Mouse (Mus musculus) megakaryocyte, embryonic 14.5 days (primary cell): ENCODE results near the gene Gpr84. TPM values are rescaled to one million over a fixed set of nuclear protein-coding genes. Genes with fewer than 3 reads are reported as not detected.

Source experiments
- H3K27me3 ChIP-seq: replicated peaks from 2 replicates; pipeline ENCODE3; 2012; ENCODE audit warnings: inconsistent platforms
- H3K36me3 ChIP-seq: replicated peaks from 2 replicates; pipeline ENCODE3; 2012; ENCODE audit warnings: low read length, inconsistent platforms, mixed read lengths
- H3K4me1 ChIP-seq: 2 replicates; pipeline ENCODE4 v1.6.1; 2012; ENCODE audit warnings: inconsistent platforms
- H3K4me3 ChIP-seq: replicated peaks from 2 replicates; pipeline ENCODE3; 2012; ENCODE audit warnings: moderate library complexity, mild to moderate bottlenecking, inconsistent platforms
- H3K9me3 ChIP-seq: 2 replicates; pipeline ENCODE4 v1.6.1; 2012; ENCODE audit warnings: inconsistent platforms
- FLI1 ChIP-seq: IDR thresholded peaks from 2 replicates; pipeline ENCODE4 v1.6.1; 2012; ENCODE audit warnings: low read length, inconsistent platforms, mixed read lengths
- GATA1 ChIP-seq: IDR thresholded peaks from 3 replicates; pipeline ENCODE4 v1.6.1; 2012; ENCODE audit warnings: mixed read lengths, low read length, inconsistent platforms, borderline replicate concordance
- polyA plus RNA-seq: library from polyadenylated mRNA; stranded (reverse); fragments of >175 nt; gene quantifications from 2 replicates; pipeline ENCODE4 v1.2.3, GENCODE M21; 2012; ENCODE audit warnings: low replicate concordance; ENCODE audit not compliant: insufficient read depth

Gpr84 gene
- polyA plus RNA-seq, 1 experiment = 1.6 TPM

DNA sequence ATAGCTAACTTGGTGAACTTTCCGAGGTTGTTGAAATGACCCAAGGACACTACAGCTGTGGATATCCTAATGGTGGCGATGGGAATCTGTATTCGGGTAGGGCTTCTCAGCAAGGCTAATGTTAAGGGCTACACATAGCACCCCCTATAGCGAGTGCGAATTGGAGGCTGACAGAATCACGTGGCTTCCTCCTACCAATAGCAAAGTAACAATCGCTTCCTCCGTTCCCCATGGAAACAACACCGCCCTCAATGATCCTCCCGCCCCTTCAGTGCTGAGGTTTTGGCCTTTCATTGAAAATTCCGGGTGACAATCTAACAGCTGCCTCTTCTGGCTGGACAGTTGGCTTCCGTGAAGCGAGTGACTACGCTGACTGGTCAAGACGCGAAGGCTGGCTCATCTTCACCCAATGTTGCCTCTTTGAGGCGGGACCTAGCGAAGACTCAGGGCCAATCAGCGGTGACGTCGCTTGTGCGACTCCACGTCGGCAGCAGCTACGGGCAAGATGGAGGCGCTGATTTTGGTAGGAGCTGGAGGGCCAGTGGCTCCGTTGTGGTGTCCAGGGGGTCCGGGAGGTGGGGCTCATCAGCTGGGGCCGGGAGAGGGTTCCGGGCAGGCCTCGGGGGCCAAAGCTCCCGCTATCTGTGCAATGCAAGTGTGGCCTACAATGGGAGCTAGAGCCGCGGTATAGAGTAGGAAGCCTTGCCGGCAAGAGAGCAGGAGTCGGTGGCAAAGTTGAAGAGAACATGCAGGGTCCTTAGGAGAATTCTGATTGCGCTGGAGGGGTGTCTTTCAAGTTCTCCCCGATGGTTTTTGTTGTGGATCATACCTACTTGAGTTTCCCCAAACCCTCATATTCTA is 37.8 kb downstream of the Gpr84 start, which contains the start of gene Copz1:
Gene Copz1, plus strand, starts transcription at position 296 of the 861 bp plus-strand sequence.
- H3K27me3 ChIP-seq = no peaks in the 10 kb centered on the region
- TF ChIP-seq GATA1 = no peak
- no peak for TF ChIP-seq FLI1

GRCm38 (mm10) chr15:103268903-103269302 is 41.5 kb downstream of the Gpr84 start:
- Histone ChIP-seq H3K27me3 (no peaks in the 10 kb centered on the region), H3K4me3 (no peak overlapping the region), H3K4me1 (peaks cover 62% of the 10 kb centered on the region), H3K9me3 (no peaks in the 10 kb centered on the region), H3K36me3 (peaks cover 2% of the 10 kb centered on the region)
- TF ChIP-seq FLI1 = no peak
- no peak for TF ChIP-seq GATA1

More for the DNA sequence above, 37.8 kb downstream of the Gpr84 start, which contains the start of gene Copz1:
- H3K9me3 ChIP-seq = no peaks in the 10 kb centered on the region
- H3K4me3 ChIP-seq = peak within 1 kb of the TSS; percentile 96
- peaks cover 15% of the 10 kb centered on the region for H3K36me3 ChIP-seq
- peaks cover 71% of the 10 kb centered on the region for H3K4me1 ChIP-seq

DNA sequence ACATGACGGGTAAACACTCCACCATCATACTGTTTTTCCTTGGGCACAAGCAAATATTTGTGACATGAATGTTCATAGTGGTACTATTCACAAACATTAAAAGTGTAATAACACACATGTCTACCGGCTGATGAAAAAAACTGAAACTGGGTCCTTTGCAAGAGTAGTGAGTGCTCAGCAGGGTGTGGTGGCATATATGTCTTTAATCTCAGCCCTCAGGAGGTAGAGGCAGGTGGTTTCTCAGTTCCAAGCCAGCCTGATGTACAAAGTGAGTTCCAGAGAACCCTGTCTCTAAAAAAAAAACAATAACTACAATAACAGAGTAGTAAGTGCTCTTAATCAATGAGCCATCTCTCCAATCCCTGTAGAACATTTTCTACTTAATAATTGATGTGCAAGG is 45.6 kb downstream of the Gpr84 start:
- no peak for TF ChIP-seq FLI1
- TF ChIP-seq GATA1 = no peak
- Histone ChIP-seq H3K36me3 (no peaks in the 10 kb centered on the region), H3K9me3 (no peaks in the 10 kb centered on the region), H3K4me3 (no peak overlapping the region), H3K27me3 (no peaks in the 10 kb centered on the region), H3K4me1 (peaks cover 83% of the 10 kb centered on the region)

DNA sequence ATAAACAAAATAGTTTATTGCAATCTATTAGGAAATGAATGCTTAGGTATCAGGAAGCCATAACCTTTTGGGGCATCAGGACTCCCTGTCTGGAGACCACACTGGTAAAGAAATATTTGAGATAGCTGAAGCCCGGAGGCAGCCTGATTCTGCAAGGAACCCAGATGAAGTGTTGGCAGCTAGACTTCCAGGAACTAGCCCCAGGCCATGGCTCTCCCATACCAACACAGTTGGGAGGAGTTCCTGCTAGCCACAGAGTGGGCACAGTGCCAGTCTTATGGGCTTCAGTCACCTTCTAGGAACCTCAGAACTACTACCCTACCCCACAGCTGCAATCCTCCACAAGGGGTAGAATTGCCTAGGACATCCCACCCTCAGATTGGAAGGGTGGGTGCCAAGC is 50.4 kb downstream of the Gpr84 start:
- TF ChIP-seq FLI1 (no peak), GATA1 (no peak)
- H3K4me1 ChIP-seq = peaks cover 90% of the 10 kb centered on the region
- H3K4me3 ChIP-seq = peak overlapping the region; percentile 82
- H3K36me3 ChIP-seq = peaks cover 2% of the 10 kb centered on the region
- no peaks in the 10 kb centered on the region for H3K27me3 ChIP-seq
- no peaks in the 10 kb centered on the region for H3K9me3 ChIP-seq

DNA sequence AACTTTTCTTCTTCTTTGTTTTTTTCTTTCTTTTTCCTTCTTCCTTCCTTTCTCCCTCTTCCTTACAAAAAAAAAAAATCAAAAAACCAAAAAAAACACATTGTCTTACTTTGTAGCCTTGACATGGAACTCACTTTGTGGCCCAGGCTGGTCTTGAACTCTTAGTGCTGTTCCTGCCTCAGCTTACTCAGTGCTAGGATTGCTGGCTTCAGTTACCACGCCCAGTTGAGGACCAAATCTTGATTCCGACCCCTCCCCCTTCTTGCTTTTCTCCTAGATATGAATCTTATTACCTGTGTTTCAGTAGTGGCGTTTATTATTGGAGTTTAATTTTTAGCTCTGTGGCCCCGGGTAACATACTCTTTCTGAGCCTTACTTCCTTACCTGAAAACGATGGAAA is 51.2 kb downstream of the Gpr84 start:
- peaks cover 81% of the 10 kb centered on the region for H3K4me1 ChIP-seq

More for the DNA sequence above, 51.2 kb downstream of the Gpr84 start:
- no peaks in the 10 kb centered on the region for H3K27me3 ChIP-seq
- H3K4me3 ChIP-seq = peak overlapping the region; percentile 97
- no peak for TF ChIP-seq FLI1
- H3K36me3 ChIP-seq = peaks cover 2% of the 10 kb centered on the region
- H3K9me3 ChIP-seq = no peaks in the 10 kb centered on the region

Other genes starting within 250 kb of the Gpr84 start
- 0.73 and 2.1 TPM in 2 replicates for gene Smug1, start 143.5 kb downstream of the Gpr84 start, polyA plus RNA-seq
- gene Cbx5, start 70.8 kb downstream of the Gpr84 start, polyA plus RNA-seq = 0.77 and 1.5 TPM in 2 replicates
- 12.1 and 56.4 TPM in 2 replicates for gene Hnrnpa1, start 70.2 kb downstream of the Gpr84 start, polyA plus RNA-seq
- 321 and 342 TPM in 2 replicates for gene Nfe2, start 52.2 kb downstream of the Gpr84 start, polyA plus RNA-seq
- 33.2 and 56.2 TPM in 2 replicates for gene Copz1, start 37.9 kb downstream of the Gpr84 start, polyA plus RNA-seq
- 1,319 and 2,156 TPM in 2 replicates for gene Zfp385a, start 29.5 kb upstream of the Gpr84 start, polyA plus RNA-seq
- gene Itga5, start 56.2 kb upstream of the Gpr84 start, polyA plus RNA-seq = 20.5 and 26.4 TPM in 2 replicates
- not detected in 2 replicates for gene Gtsf1, start 119.9 kb upstream of the Gpr84 start, polyA plus RNA-seq
- gene Gtsf2, start 137.9 kb upstream of the Gpr84 start, polyA plus RNA-seq = not detected in 2 replicates
- gene Nckap1l, start 143.2 kb upstream of the Gpr84 start, polyA plus RNA-seq = 5.3 and 32.2 TPM in 2 replicates
- 6.1 and 6.3 TPM in 2 replicates for gene Pde1b, start 192.4 kb upstream of the Gpr84 start, polyA plus RNA-seq
- gene Ppp1r1a, start 227.4 kb upstream of the Gpr84 start, polyA plus RNA-seq = not detected in 2 replicates